Mouse (Mus musculus): Measurements from ENCODE around the gene Egfr. TPM values are rescaled to one million over a fixed set of nuclear protein-coding genes. Genes with fewer than 3 reads are reported as not detected.

Egfr gene
- polyA plus RNA-seq, 1 experiment from 2014 or later = 9.3 TPM

DNA sequence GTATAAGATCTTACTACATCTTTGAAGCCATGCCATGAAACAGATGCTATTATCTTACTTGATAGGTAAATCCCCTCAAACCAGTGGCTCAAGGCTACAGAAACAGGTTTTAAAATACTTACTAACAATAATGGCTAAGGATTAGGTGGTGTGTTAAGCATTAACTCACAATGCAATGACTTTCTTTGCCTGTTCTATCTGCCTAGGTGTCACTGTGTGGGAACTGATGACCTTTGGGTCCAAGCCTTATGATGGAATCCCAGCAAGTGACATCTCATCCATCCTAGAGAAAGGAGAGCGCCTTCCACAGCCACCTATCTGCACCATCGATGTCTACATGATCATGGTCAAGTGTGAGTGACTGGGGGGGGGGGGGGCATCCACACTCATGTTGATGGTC, 154.5 kb downstream of the Egfr start:
- Histone ChIP-seq H3K9ac (no peak overlapping the region), H3K27me3 (no peaks in the 10 kb centered on the region), H3K36me3 (0 out of 2 replicates have a peak, but pooled peaks cover 5% of the 10 kb centered on the region), H3K9me3 (no peaks in the 10 kb centered on the region), H3K27ac (no peak overlapping the region), H3K4me2 (no peak overlapping the region), H3K4me1 (0 out of 2 replicates have a peak, but pooled peaks cover 6% of the 10 kb centered on the region), H3K4me3 (no peak overlapping the region)
- WGBS = 92% methylated on average over 2 of the region's 2 CpGs
- ATAC-seq (ENCODE audit: borderline replicate concordance, extremely low read depth, low FRiP score, low TSS enrichment) = no peak

DNA sequence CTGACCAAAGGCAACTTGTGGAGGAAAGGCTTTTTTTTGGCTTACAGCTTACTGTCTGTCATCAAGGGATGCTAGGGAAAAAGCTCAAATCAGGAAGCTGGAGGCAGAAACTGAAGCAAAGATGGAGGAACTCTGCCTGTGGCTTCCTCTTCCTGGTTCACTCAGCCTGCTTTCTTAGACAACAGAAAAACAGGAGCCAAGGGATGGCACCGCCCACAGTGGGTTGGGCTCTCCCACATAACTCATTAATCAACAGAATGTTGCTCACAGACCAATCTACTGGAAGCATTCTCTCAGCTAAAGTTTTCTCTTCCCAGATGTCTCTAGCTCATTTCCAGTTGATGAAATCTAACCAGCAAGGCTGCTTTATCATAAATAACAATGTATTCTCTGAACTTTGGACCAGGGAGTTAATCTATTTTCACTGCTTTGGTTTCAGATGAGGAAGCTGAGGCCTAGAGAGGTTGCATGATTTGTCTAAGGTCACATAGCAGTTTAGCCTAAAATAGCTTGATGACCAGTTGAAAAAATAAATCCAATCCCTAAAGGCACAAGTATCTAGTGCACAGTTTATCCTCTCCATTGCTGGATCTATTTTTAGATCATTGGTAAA, 155.6 kb downstream of the Egfr start:
- no peak for ATAC-seq (ENCODE audit: borderline replicate concordance, extremely low read depth, low FRiP score, low TSS enrichment)
- H3K9ac ChIP-seq = no peak overlapping the region
- no peaks in the 10 kb centered on the region for H3K4me1 ChIP-seq
- H3K27ac ChIP-seq = no peak overlapping the region
- WGBS = 78% methylated on average over 1 of the region's 1 CpGs
- no peak overlapping the region for H3K4me2 ChIP-seq
- H3K9me3 ChIP-seq = no peaks in the 10 kb centered on the region
- 0 out of 2 replicates have a peak, but pooled peaks cover 9% of the 10 kb centered on the region for H3K36me3 ChIP-seq
- H3K4me3 ChIP-seq = no peak overlapping the region
- no peaks in the 10 kb centered on the region for H3K27me3 ChIP-seq

DNA sequence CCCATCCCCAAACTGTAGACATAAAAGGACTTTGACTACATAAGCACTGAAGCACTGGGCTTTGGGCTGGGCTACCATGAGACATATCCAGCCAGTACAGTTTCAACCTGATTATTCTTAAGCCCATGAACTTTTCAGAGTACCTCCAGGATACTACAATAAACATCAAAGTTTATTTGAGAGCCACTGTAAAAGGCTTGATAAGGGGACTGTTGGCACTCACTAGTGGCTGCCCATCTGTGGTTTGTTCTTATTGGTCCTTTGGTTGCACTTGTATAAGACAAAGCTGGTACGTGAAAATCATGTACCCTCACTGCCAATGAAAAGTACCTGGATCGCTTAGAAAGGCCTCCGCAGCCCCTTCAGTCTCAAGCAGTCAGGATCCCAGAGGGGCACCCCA, 162.8 kb downstream of the Egfr start:
- Histone ChIP-seq H3K27ac (no peak overlapping the region), H3K4me2 (no peak overlapping the region), H3K4me1 (no peaks in the 10 kb centered on the region), H3K36me3 (0 out of 2 replicates have a peak, but pooled peaks cover 4% of the 10 kb centered on the region), H3K4me3 (no peak overlapping the region), H3K9me3 (no peaks in the 10 kb centered on the region), H3K27me3 (no peaks in the 10 kb centered on the region), H3K9ac (no peak overlapping the region)
- ATAC-seq (ENCODE audit: borderline replicate concordance, extremely low read depth, low FRiP score, low TSS enrichment) = no peak
- 80% methylated on average over 3 of the region's 3 CpGs for WGBS

DNA sequence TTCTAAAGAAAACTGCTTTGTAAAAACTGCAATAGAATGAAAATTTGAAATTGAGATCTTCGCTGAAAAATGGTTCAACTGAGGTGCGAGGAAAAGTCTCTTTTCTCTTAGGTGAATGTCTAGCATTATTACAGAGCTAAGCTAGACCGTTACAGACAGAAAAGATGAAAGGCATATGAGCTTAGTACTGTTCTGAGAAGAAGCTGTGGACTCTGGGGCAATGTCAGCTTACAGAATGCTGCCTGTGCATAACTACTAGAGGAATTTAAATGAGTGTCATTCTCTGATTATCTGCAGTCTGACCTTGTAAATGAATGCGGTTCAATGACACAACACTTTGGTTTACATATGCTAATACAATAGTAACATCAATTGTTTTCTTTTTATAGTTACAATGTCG, 163.8 kb downstream of the Egfr start:
- no peaks in the 10 kb centered on the region for H3K9me3 ChIP-seq
- H3K36me3 ChIP-seq = 0 out of 2 replicates have a peak, but pooled peaks cover 4% of the 10 kb centered on the region
- no peaks in the 10 kb centered on the region for H3K4me1 ChIP-seq
- 76% methylated on average over 5 of the region's 5 CpGs for WGBS
- H3K4me3 ChIP-seq = no peak overlapping the region
- H3K27me3 ChIP-seq = no peaks in the 10 kb centered on the region
- ATAC-seq (ENCODE audit: borderline replicate concordance, extremely low read depth, low FRiP score, low TSS enrichment) = no peak
- H3K9ac ChIP-seq = no peak overlapping the region
- H3K4me2 ChIP-seq = no peak overlapping the region
- H3K27ac ChIP-seq = no peak overlapping the region

DNA sequence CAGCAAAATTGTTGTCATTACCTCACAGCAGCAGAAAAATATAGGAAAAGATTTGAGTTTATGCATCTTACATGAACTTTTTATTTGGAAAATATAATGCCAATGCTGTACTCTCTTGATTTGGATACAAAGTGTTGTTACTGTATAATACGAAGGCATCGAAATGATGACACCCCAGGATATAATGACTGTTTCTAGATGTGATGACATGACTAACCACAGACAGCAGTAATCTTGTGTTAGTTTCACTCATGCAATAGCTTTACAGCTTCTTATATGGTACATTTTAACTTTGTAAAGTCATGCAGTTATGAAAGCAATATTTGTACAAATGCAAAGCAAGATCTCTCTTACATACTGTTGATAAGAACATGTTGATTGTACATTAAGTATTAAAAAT, 165.5 kb downstream of the Egfr start:
- H3K9ac ChIP-seq = no peak overlapping the region
- H3K27ac ChIP-seq = no peak overlapping the region
- H3K4me3 ChIP-seq = no peak overlapping the region
- H3K27me3 ChIP-seq = no peaks in the 10 kb centered on the region
- WGBS = 84% methylated on average over 2 of the region's 2 CpGs
- H3K9me3 ChIP-seq = no peaks in the 10 kb centered on the region
- ATAC-seq (ENCODE audit: borderline replicate concordance, extremely low read depth, low FRiP score, low TSS enrichment) = no peak
- no peaks in the 10 kb centered on the region for H3K4me1 ChIP-seq
- H3K36me3 ChIP-seq = no peaks in the 10 kb centered on the region
- no peak overlapping the region for H3K4me2 ChIP-seq

DNA sequence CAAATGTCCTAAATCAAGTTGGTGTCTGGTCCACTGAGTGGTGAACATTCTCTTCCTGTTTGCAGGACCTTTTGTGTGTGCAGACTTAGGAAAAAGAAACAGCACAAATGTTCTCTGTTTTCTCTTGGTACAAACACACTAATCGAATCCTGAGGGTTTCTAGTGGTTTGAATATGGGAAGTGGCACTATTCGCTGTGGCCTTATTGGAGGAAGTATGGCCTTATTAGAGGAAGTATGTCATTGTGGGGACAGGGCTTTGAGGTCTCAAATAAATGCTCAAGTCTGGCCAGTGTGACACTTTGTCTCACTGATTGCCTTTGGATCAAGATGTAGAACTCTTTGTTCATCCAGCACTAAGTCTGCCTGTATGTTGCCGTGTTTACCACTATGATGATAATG, 180.2 kb downstream of the Egfr start:
- H3K4me3 ChIP-seq = no peak overlapping the region
- H3K27ac ChIP-seq = no peak overlapping the region
- no peak overlapping the region for H3K4me2 ChIP-seq
- ATAC-seq (ENCODE audit: borderline replicate concordance, extremely low read depth, low FRiP score, low TSS enrichment) = no peak
- H3K9me3 ChIP-seq = no peaks in the 10 kb centered on the region
- H3K9ac ChIP-seq = no peak overlapping the region
- no peaks in the 10 kb centered on the region for H3K4me1 ChIP-seq
- WGBS = 88% methylated on average over 3 of the region's 3 CpGs
- no peaks in the 10 kb centered on the region for H3K27me3 ChIP-seq
- no peaks in the 10 kb centered on the region for H3K36me3 ChIP-seq

DNA sequence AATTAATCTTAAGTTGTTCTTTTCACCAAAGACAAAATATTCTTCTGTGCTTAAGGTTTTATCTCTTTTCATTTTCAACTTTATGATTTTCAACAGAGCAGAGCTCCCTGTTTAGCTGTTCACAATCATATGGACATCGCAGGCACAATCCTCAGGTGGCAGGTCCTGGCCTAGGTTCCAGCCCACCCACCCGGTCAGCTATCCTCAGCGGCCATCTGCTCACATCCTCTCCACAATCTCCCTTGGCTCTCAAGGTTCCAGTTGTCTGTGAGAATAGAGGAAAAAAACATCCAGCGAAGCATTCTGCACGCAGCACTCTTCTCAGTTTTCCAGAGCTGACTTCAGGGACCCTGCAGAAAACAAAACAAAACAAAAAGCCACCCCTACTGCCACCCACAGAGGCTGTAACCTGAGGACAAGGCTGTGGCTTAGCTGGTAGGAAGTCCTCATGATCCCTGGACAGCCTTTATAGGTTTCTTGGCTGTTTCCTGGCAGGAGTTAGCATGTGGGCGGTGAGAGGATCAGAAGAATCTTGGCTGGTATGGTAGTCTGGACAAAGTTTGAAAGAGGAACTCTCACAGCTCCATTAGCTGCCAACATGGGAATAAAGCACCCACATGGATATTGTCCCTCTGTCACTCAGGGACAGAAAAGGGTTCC, 183.7 kb downstream of the Egfr start:
- no peaks in the 10 kb centered on the region for H3K4me1 ChIP-seq
- H3K36me3 ChIP-seq = no peaks in the 10 kb centered on the region
- no peak overlapping the region for H3K4me3 ChIP-seq
- 73% methylated on average over 6 of the region's 6 CpGs for WGBS
- no peak for ATAC-seq (ENCODE audit: borderline replicate concordance, extremely low read depth, low FRiP score, low TSS enrichment)
- no peak overlapping the region for H3K4me2 ChIP-seq
- no peak overlapping the region for H3K9ac ChIP-seq
- H3K9me3 ChIP-seq = no peaks in the 10 kb centered on the region
- no peak overlapping the region for H3K27ac ChIP-seq
- no peaks in the 10 kb centered on the region for H3K27me3 ChIP-seq

DNA sequence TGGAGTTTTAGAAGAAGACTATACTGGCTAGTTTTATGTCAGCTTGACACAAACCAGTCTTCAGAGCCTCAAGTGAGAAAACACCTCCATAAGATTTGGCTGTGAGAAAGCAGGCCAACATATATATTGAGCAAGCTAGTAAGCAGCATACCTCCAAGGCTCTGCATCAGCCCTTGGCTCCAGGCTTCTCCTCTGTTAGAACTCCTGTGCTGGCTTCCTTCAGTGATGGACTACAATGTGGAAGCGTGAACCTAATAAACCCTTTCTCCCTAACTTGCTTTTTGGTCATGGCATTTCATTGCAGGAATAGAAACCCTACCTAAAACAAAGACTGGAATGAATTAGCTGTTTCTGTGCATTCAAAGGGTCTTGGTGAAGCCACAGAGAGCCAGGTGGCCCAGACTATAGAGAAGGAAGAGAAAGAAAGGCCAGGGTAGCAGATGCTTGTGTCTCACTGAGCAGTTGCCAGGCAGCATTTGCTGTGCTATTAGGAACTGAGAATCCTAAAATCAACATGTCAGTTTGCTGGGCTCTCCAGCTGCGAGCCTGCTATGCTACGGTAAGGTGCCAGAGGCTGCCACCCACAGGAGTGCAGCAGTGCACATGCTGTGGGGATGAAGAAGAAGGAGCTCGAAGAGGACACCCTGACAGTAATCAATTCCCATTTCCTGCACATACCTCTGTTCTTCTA, 189.2 kb downstream of the Egfr start:
- no peak overlapping the region for H3K9ac ChIP-seq
- H3K4me1 ChIP-seq = peaks cover 4% of the 10 kb centered on the region; the same call in 1 of the 2 replicates
- H3K27ac ChIP-seq = no peak overlapping the region
- no peak overlapping the region for H3K4me2 ChIP-seq
- WGBS = 55% methylated on average over 4 of the region's 4 CpGs
- no peaks in the 10 kb centered on the region for H3K36me3 ChIP-seq
- ATAC-seq (ENCODE audit: borderline replicate concordance, extremely low read depth, low FRiP score, low TSS enrichment) = no peak
- H3K9me3 ChIP-seq = no peaks in the 10 kb centered on the region
- H3K4me3 ChIP-seq = no peak overlapping the region
- no peaks in the 10 kb centered on the region for H3K27me3 ChIP-seq

DNA sequence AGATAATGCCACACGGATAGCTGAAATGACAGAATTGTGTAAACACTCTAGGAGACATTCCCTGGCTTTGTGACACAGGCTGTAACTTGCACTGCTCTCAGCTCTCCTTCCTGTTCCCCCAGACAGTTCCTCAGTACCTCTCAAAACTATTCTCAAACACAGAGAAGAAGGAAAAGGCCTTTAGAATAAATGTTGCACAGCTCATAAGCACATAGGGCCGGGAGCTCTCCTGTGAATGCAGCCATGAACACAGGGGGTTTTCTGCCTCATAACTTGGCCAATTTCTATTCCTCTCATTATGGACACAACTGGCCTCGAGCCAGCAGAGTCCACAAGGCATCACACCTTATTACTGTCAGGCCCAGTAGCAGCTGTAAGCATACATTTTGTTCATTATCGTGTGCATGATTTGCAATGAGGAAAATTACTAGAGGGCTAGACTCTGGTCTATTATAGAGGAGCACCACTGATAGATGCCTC, 190.0 kb downstream of the Egfr start:
- Histone ChIP-seq H3K4me3 (no peak overlapping the region), H3K4me1 (peaks cover 4% of the 10 kb centered on the region; the same call in 1 of the 2 replicates), H3K9me3 (no peaks in the 10 kb centered on the region), H3K27me3 (no peaks in the 10 kb centered on the region), H3K4me2 (no peak overlapping the region), H3K36me3 (no peaks in the 10 kb centered on the region), H3K9ac (no peak overlapping the region), H3K27ac (no peak overlapping the region)
- WGBS = 27% methylated on average over 4 of the region's 4 CpGs
- ATAC-seq (ENCODE audit: borderline replicate concordance, extremely low read depth, low FRiP score, low TSS enrichment) = no peak

DNA sequence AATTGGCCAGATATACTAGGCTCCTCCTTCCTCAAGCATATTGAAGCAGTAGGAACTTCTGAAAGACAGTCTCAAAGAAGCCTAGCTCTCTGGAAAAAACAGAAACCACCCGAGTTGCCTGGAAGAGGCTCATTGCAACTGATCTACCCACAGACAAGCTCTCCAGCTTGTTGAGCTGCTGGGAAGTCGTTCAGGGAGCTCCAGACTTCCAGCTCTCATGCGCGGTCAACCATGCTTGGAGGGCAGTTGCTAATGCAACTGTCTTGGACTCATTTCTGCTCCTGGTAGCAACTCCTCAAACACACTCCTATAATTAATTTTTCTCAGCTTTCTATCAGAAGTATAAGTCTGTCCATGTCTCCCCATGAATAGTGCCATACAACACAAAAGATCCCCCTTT, 191.0 kb downstream of the Egfr start:
- H3K27ac ChIP-seq = no peak overlapping the region
- 88% methylated on average over 4 of the region's 4 CpGs for WGBS
- no peak overlapping the region for H3K4me3 ChIP-seq
- H3K9ac ChIP-seq = no peak overlapping the region
- H3K9me3 ChIP-seq = no peaks in the 10 kb centered on the region
- H3K36me3 ChIP-seq = no peaks in the 10 kb centered on the region
- no peaks in the 10 kb centered on the region for H3K27me3 ChIP-seq
- no peak for ATAC-seq (ENCODE audit: borderline replicate concordance, extremely low read depth, low FRiP score, low TSS enrichment)
- H3K4me1 ChIP-seq = peaks cover 4% of the 10 kb centered on the region; the same call in 1 of the 2 replicates
- H3K4me2 ChIP-seq = no peak overlapping the region

DNA sequence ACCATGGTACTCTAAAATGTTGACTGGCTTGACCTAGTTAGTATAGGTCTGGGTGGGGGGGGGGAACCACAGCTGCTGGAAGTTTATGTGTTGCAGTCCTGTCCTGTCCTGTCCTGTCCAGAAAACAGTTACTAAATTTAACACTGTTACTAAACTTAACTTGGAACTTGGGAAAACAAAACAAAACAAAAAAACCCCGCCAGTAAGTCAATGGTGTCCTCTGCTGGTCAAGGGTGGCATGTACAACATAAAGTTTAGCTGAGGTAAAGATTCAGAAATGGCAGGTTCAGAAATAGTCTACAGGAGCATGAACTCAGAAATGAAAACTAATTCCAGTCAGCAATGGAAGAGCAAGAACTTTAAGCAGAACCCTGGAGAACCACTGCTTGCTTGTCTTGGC, 196.8 kb downstream of the Egfr start:
- Histone ChIP-seq H3K9me3 (no peaks in the 10 kb centered on the region), H3K36me3 (no peaks in the 10 kb centered on the region), H3K27me3 (no peaks in the 10 kb centered on the region), H3K4me3 (no peak overlapping the region), H3K27ac (no peak overlapping the region), H3K9ac (no peak overlapping the region), H3K4me1 (peaks cover 16% of the 10 kb centered on the region), H3K4me2 (no peak overlapping the region)
- ATAC-seq (ENCODE audit: borderline replicate concordance, extremely low read depth, low FRiP score, low TSS enrichment) = no peak
- 14% methylated on average over 1 of the region's 1 CpGs for WGBS

Data from lung, embryonic 15.5 days (tissue).